Mouse (Mus musculus) T-helper 17 cell (primary cell): Measurements from ENCODE around the gene Kcnip2.

Source experiments
- in situ Hi-C, 2 experiments: fragments of 300-600 bp; cut with MboI, MseI; formaldehyde crosslinking; loops; 1 replicate in 1 of 2; 2 replicates in 1 of 2; pipeline ENCODE4 v1.15.1; 2025; ENCODE audit warnings: high pct_unique_total_duplicates in 2 of 2

Kcnip2 gene

DNA sequence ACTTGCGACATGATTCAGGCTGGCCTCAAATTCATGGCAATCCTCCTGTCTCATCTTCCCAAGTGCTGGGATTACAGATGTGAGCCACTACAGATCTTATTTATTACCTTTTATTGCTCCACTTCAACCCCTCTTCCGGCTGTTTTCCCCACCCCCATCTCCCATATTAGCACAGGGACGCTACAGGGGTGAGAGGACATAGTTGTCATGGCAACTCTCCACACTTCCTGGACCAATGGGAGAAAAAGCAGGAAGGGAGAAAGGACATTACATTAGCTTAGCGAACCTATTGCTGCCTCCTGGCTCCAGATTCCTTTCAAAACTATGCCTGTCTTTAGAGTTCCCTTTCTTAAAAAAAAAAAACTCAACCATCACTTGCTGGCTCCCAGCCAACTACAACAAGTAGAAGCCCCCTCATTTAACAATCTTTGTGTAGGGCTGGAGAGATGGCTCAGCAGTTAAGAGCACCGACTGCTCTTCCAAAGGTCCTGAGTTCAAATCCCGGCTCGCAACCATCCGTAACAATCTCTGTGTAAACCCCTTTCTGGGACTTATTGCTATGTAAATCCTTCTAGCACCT is 3.1 kb downstream of the Kcnip2 start:
- in situ Hi-C loops = loop anchor here (5.0 to 25.0 kb wide), 2 partner anchors 200 to 205 kb away; partner anchors contain the start of gene Hps6 (in 1 of the 2)

DNA sequence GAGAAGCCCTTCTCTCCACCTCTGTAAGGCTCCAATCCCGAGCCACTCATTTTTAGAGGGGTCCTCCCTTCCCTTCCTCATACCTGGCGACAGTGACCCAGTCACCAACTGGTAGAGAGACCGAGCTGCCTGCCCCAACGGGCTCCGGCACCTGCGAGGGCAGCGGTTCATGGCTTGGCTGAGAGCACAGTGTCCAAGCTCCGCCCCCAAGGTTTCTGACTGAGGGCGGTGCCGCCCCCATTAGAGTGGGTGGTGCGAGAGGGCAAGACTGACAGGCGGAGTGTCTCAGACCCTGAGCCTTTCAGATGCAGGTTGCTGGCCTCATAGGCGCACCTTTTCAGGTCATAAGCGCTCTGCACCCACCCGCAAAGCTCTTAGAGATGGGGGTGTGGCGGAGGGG is 3.7 kb downstream of the Kcnip2 start:
- in situ Hi-C loops = loop anchor here (5.0 to 25.0 kb wide), 2 partner anchors 200 to 205 kb away; partner anchors contain the start of gene Hps6 (in 1 of the 2)

DNA sequence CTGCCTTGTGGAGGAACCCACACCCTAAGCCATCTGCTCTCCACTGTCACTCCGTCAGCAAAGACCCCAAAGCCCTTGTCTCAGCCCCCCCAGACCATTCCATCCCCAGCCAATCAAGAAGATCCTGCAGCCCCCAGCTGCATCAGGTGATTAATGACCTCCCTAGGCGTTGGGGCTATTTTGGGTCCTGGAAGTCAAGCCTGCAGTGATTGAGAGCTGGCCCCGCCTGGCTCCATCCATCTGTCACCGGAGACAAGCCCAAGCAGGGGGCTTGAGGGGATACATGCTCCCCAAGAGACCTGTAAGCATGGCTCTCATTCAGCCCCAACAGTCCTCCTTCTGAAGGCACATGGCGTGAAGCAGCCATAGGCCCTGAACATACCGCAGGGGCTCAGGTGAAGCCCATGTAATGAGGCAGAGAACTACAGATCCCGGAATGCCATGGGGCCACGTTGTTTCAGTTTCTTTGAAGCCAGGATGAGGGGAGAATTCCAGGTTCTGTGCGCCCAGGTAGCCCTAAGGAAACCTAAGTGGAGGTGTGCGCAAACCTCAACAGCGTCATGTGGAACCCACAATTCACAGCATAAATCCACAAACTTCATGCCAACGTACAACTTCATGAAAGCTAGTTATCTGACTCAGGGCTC is 4.7 kb downstream of the Kcnip2 start:
- in situ Hi-C loops = loop anchor here (5.0 to 25.0 kb wide), 2 partner anchors 201 to 206 kb away; partner anchors contain the start of gene Hps6 (in 1 of the 2)

DNA sequence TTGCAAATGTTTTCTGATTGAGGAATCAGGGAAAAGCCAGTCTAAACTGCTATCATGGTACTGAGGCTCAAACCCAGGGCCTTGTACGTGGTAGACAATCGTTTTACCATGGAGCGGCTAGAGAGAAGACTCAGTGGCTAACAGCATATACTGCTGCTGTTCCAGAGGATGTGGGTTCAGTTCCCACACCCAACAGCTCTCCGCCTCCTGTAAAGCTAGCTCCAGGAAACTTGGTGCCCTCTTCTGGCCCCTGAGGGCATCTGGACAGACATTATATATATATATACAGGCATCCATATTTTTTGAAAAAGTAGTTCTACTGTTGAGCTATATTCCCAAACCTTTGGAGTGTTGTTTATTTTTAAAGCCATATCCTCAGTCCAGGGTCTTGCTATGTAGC is 8.1 kb downstream of the Kcnip2 start:
- in situ Hi-C loops = loop anchor here in 1 of 2 experiments (25.0 kb wide), 1 partner anchor 205 kb away; the partner anchor contains the start of gene Hps6

DNA sequence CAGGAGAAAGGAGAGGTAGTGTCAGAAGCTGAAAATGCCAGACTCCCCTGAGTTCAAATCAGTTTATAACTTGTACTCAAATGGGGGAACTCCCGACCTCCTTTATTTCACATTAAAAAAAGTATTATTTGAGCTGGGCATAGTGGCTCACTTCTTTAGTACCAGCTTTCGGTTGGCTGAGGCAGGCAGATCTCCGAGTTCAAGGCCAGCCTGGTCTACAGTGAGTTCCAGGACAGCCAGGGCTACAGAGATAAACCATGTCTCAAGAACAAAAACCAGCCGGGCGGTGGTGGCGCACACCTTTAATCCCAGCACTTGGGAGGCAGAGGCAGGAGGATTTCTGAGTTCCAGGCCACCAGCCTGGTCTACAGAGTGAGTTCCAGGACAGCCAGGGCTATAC is 10.0 kb downstream of the Kcnip2 start:
- in situ Hi-C loops = loop anchor here in 1 of 2 experiments (25.0 kb wide), 1 partner anchor 206 kb away; the partner anchor contains the start of gene Hps6

DNA sequence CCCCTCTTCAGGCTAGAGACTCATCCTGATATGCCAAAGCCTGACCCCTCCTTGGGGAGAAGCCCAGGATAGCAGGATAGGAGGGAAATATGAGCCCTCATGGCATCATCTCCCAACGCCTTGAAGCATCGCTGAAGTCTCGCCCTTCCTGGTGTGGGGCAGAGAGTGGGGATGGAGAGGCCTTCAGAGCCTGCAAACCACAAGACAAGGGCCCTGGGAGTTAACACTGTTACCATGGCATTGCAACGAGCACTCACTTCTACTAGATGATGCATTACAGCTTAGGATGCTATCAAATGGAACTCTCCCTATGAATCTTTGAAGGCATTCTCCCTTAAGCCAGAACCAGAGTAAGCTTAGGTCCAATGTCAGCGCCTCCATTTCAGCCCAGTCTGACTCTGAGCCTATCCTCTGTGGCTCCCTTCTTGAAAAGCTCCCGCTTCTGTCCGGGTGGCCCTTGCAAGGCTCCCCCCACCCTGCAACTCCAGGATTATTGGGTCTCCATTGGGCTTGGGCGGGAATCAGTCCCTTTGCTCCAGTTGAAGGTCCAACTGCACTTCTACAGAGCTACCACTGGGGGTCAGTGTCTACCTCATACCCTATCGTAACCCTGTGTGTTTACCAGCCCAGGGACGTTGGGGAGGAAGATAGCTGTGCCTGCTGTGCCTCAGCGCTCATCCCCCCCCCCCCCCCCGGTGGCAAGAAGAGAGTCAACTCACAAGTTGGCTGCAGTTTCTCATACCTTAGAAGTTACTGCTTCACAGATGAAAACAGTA is 11.1 kb downstream of the Kcnip2 start:
- in situ Hi-C loops = loop anchor here in 1 of 2 experiments (25.0 kb wide), 1 partner anchor 208 kb away; the partner anchor contains the start of gene Hps6

DNA sequence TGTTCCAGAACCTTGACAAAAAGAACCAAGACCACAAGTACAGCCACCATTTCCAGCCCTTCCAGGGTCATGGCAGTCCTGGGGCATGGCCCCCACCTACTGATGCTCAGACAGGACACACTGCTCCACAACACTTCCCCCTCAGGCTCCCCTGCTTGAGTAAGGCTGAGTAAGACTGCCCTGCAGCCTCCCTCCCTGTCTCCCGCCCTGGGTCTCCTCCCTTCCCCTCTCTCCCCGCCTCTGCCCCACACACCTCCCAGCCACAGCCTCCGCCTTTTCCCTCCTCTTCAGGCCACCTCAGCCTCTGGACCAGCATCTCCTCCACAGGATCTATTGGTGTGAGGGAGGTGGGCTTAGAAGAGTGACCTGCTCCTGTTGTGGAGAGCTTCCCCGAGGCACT is 12.5 kb downstream of the Kcnip2 start:
- in situ Hi-C loops = loop anchor here in 1 of 2 experiments (25.0 kb wide), 1 partner anchor 209 kb away; the partner anchor contains the start of gene Hps6

DNA sequence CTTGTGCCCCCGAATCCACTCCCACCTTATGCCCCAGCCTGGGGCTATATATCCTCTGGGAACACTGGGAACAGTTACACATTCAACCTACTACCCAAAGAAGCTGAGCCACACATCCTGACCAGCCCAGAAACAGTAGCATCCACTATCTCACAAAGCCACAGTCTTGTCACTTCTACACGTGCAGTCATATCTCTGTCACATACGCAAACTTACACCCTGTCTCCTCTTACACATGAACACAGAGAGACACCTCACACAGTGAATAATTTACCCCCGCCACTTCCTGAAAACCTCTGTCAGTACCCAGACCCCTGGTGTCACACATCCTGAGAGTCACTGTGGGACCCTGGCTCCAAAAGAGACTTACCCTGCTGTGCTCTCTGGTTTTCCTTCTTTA is 13.2 kb downstream of the Kcnip2 start:
- in situ Hi-C loops = loop anchor here in 1 of 2 experiments (25.0 kb wide), 1 partner anchor 210 kb away; the partner anchor contains the start of gene Hps6

DNA sequence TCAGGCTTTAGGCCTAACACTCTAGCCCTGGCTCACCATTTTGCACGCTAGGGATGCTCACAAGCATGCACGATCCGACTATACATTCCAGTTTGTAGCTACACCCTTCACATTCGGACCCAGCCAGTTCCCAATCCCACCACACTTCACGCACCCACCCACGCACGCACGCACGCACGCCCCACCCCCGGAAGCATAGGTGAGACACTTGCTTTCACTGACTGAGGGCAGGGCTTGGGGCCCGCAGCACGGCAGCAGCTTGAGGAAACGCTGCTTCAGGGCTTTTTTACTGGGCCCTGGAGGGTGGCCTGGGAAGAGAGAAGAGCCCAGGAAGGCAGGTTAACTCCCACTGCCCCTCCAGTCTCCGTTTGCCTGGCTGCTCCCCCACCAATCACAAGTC is 19.0 kb downstream of the Kcnip2 start:
- in situ Hi-C loops = loop anchor here in 1 of 2 experiments (25.0 kb wide), 1 partner anchor 1265 kb away; the partner anchor contains the start of genes Pcgf6 and Taf5

DNA sequence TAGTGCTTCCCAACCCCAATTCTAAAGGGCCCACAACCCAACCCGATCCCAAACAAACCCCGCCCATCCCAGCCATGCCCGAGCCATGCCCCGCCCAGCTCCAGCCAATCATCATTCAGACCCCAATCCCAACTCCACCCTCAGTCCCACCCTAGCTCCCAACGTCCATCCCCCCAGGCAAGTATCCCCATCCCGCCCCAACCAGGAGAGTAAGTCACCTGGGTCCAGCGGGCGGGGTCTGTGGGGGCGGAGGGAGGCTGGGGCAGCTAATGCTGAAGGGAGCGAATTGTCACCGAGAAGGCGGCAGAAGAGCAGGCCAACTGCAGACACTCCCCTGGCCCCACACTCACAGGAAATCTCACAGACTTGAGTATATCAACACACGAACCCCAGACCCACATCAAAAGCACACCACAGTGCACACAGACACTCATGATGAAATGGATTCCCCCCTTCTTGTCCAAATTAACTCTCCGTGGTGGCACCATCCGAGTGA is 19.8 kb downstream of the Kcnip2 start:
- in situ Hi-C loops = loop anchor here in 1 of 2 experiments (25.0 kb wide), 1 partner anchor 1266 kb away; the partner anchor contains the start of genes Pcgf6 and Taf5

DNA sequence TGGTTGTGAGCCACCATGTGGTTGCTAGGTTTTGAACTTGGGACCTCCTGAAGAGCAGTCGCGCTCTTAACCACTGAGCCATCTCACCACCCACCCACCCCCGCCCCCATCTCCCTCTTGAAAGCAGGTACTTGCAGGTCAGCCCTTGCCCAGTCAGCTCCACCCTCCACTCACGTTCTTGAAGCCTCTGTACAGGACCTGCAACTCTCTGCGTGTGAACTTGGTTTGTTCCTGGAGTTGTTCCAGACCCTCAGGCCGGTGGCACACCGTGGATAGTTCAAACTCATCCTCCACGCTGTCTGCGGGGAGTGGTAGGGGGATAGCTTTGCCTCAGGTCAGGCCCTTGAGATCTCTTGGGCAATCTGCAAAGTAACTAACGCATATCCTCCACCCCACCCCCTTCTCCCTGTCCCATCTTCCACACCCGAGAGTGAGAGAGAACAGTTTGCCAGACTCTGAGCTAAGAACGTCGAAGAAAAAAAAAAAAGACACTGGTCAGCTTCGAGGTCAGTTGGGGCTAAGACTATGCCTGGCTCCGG is 20.4 kb downstream of the Kcnip2 start:
- in situ Hi-C loops = loop anchor here in 1 of 2 experiments (25.0 kb wide), 1 partner anchor 1267 kb away; the partner anchor contains the start of genes Pcgf6 and Taf5

DNA sequence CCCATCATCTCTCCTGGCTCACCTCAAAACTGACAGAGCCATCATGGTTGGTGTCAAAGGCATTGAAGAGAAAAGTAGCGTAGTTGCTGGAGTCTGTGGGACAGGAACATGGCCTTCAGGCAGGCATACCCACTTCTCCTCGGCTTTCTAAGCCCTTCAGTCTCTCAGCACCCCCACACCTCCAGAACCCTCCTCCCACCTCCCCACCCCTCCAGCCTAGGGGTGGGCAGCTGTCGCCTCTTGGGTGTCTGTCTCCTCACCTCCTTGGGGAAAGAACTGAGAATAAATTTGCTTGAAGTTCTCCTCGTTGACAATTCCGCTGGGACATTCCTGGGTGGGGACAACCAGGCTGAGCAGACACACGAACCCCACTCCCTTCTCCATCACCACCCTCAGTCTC is 21.1 kb downstream of the Kcnip2 start:
- in situ Hi-C loops = loop anchor here in 1 of 2 experiments (25.0 kb wide), 1 partner anchor 1268 kb away; the partner anchor contains the start of genes Pcgf6 and Taf5

DNA sequence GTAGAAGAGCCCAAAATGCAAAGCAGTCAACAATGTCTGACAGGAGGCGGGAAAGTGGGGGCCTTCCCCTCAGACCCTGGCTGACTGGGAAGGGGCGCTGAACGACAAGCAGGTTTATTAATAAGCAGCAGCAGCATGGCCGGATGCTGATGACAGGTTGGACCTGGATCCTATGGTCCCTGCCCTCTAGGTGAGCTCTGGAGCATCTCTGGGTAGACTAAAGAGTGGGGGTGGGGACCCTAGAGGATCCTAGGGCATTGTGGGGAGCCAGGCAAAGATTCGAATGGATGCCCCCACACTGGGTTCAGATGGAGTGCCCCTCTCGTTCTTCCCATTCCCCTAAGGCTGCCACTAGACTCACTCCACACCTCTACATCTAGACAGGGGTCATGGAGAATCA is 23.5 kb downstream of the Kcnip2 start:
- in situ Hi-C loops = loop anchor here in 1 of 2 experiments (25.0 kb wide), 1 partner anchor 1270 kb away; the partner anchor contains the start of genes Pcgf6 and Taf5

DNA sequence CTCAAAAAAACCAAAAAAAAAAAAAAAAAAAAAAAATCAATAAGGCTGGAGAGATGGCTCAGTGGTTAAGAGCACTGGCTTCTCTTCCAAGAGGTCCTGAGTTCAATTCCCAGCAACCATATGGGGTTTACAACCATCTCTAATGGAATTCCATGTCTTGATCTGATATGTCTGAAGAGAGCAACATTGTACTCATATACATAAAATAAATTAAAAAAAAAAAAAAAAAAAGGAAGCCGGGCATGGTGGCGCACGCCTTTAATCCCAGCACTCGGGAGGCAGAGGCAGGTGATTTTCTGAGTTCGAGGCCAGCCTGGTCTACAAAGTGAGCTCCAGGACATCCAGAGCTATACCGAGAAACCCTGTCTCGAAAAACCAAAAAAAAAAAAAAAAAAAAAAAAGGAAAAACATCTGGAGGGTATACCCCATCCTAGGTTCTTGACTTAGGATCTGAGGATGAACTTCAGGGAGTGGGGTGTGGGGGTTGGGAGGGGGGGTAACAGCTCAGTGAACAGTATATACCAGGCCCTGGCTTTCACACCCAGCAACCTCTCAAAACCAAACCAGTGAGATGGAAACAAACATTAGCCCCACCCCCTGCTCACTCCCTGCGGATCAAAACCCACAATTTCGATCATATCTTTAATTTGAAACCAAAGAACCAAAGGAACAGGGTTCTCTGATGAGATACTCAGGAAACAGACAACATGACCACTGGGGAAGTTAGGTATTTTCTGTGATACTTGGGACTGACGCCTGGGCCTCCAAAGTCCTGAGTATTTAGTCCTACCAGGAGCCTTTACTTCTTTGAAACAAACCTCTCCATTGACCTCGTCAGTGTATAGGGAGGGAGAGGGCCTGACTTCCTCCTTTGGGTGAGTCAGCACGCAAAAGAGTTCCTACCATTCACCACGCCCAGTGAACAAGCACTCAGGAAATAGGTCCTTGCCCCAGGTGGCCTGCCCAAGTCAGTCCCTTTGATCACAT is 25.7 kb downstream of the Kcnip2 start:
- in situ Hi-C loops = loop anchor here in 1 of 2 experiments (25.0 kb wide), 1 partner anchor 1272 kb away; the partner anchor contains the start of genes Pcgf6 and Taf5

DNA sequence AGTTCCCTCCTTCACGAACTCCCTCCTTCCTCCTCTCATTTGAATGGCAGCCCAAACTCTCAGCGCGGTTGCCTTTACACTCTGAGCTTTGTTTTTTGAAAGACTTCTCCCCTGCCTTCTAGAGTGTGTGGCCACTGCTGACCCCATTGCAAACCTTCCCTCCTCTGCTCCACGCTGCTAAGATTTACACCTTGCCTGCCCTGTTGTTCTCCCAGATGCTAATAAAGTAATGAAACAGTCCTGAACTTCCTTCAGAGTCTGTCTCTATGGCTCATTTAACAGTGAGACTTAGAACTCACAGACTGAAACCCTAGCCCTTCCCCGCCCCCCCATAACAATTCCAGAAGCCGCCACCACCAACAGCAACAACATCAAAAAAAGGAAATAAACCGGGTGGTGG is 26.5 kb downstream of the Kcnip2 start:
- in situ Hi-C loops = loop anchor here in 1 of 2 experiments (25.0 kb wide), 1 partner anchor 1273 kb away; the partner anchor contains the start of genes Pcgf6 and Taf5

DNA sequence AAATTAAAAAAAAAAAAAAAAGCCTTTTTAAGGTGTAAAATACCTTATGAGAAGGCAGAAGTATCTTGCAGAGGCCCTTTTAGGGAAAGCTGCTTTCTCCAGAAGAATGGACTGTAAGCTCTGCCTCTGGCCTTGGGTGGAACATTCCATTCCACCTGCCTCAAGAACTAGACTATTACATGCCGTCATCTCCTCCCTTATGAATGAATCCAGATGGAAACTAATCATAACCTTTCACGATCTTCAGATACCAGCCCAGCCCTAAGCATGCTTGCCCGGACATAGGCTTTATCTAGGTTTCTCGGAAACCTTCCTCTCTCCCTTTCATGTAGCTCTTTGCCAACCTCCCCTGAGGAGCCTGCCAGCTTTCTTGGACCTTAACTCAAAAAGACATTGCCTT is 27.5 kb downstream of the Kcnip2 start:
- in situ Hi-C loops = loop anchor here in 1 of 2 experiments (25.0 kb wide), 1 partner anchor 1274 kb away; the partner anchor contains the start of genes Pcgf6 and Taf5

DNA sequence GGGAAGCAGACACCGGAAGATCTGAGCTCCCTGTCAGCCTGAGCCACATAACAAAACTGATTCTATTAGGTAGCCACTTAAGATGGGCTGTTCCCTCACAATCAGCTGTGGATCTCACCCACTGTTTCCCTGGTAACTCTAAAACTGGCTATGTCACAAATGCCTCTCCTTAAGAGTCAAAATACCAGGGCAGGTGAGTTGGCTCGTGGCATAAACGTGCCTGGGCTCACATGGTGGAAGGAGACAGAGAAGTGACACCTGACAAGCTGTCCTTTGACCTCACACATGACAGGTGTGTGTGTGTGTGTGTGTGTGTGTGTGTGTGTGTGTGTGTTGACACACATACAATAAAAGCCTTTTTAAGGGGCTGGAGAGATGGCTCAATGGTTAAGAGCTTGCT is 28.4 kb downstream of the Kcnip2 start:
- in situ Hi-C loops = loop anchor here in 1 of 2 experiments (25.0 kb wide), 1 partner anchor 1275 kb away; the partner anchor contains the start of genes Pcgf6 and Taf5

DNA sequence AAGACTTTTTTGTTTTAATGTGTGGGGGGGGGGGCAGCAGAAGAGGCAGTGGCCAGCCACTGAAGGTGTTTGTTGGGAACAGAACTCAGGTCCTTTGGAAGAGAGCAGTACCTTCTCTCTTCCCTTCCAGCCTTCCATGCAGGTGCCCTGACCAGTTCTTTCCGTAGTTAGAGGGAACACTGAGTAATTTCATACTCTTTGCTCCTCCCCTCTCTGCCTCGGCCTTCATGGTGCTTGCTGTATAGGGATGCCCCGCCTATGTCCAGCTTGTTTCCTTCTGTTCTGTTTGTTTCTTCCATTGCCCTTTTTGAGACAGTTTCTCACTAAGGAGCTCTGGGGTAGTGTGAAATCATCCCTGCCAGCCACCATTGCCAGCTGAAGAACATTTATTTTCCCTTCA is 30.4 kb downstream of the Kcnip2 start:
- in situ Hi-C loops = loop anchor here in 1 of 2 experiments (25.0 kb wide), 1 partner anchor 1277 kb away; the partner anchor contains the start of genes Pcgf6 and Taf5
